Mouse (Mus musculus): ENCODE results near the gene Ppp2r5c. TPM values are rescaled to one million over a fixed set of nuclear protein-coding genes. Genes with fewer than 3 reads are reported as not detected.

Ppp2r5c gene
- polyA plus RNA-seq, 1 experiment from 2014 or later = 126 TPM

- Histone ChIP-seq H3K4me3 (replicated peaks; ENCODE audit: low read depth, low read length) (no peak overlapping the region), H3K9ac (ENCODE audit: low read depth, low read length) (no peak overlapping the region), H3K9me3 (replicated peaks; ENCODE audit: low read length) (no peaks in the 10 kb centered on the region), H3K36me3 (ENCODE audit: insufficient read depth, low read length) (no peaks in the 10 kb centered on the region), H3K4me2 (ENCODE audit: low read length) (no peak overlapping the region), H3K4me1 (replicated peaks; ENCODE audit: insufficient read depth, low read length) (no peaks in the 10 kb centered on the region), H3K27me3 (ENCODE audit: insufficient read depth, low read length) (no peaks in the 10 kb centered on the region), H3K27ac (no peak overlapping the region)
- DNase-seq (ENCODE audit: low spot score) = no peak
- whole genome bisulfite sequencing = 82% methylated on average over 3 of the region's 3 CpGs
- ATAC-seq (replicated peaks; ENCODE audit: low FRiP score, low read depth) = no peak
- TF ChIP-seq CTCF (IDR thresholded peaks at IDR 0.05; ENCODE audit: low read depth) = no peak
Observed at GRCm38 (mm10) chr12:110472247-110472646, 25.3 kb downstream of the Ppp2r5c start.

- Histone ChIP-seq H3K36me3 (ENCODE audit: insufficient read depth, low read length) (no peaks in the 10 kb centered on the region), H3K9ac (ENCODE audit: low read depth, low read length) (no peak overlapping the region), H3K27me3 (ENCODE audit: insufficient read depth, low read length) (no peaks in the 10 kb centered on the region), H3K4me1 (replicated peaks; ENCODE audit: insufficient read depth, low read length) (no peaks in the 10 kb centered on the region), H3K4me3 (replicated peaks; ENCODE audit: low read depth, low read length) (no peak overlapping the region), H3K4me2 (ENCODE audit: low read length) (no peak overlapping the region), H3K27ac (no peak overlapping the region), H3K9me3 (replicated peaks; ENCODE audit: low read length) (no peaks in the 10 kb centered on the region)
- TF ChIP-seq CTCF (IDR thresholded peaks at IDR 0.05; ENCODE audit: low read depth) = no peak
- 41% methylated on average over 8 of the region's 8 CpGs for WGBS
- DNase-seq (ENCODE audit: low spot score) = peak; percentile 58
- ATAC-seq (replicated peaks; ENCODE audit: low FRiP score, low read depth) = no peak
Observed at GRCm38 (mm10) chr12:110474497-110474896, 27.6 kb downstream of the Ppp2r5c start.

GRCm38 (mm10) chr12:110476561-110476960 lies 29.6 kb downstream of the Ppp2r5c start:
- Histone ChIP-seq H3K4me3 (replicated peaks; ENCODE audit: low read depth, low read length) (no peak overlapping the region), H3K9me3 (replicated peaks; ENCODE audit: low read length) (no peaks in the 10 kb centered on the region), H3K9ac (ENCODE audit: low read depth, low read length) (no peak overlapping the region), H3K4me1 (replicated peaks; ENCODE audit: insufficient read depth, low read length) (no peaks in the 10 kb centered on the region), H3K27me3 (ENCODE audit: insufficient read depth, low read length) (no peaks in the 10 kb centered on the region), H3K36me3 (ENCODE audit: insufficient read depth, low read length) (no peaks in the 10 kb centered on the region), H3K4me2 (ENCODE audit: low read length) (no peak overlapping the region), H3K27ac (no peak overlapping the region)
- 0 out of 2 replicates have a peak, but pooled peaks have one; percentile 43 for ATAC-seq (replicated peaks; ENCODE audit: low FRiP score, low read depth)
- no peak for TF ChIP-seq CTCF (IDR thresholded peaks at IDR 0.05; ENCODE audit: low read depth)
- WGBS = 49% methylated on average over 9 of the region's 9 CpGs
- peak; percentile 57 for DNase-seq (ENCODE audit: low spot score)

GRCm38 (mm10) chr12:110477906-110478305 lies 31.0 kb downstream of the Ppp2r5c start:
- no peaks in the 10 kb centered on the region for H3K36me3 ChIP-seq (ENCODE audit: insufficient read depth, low read length)
- no peaks in the 10 kb centered on the region for H3K9me3 ChIP-seq (replicated peaks; ENCODE audit: low read length)
- WGBS = 73% methylated on average over 8 of the region's 8 CpGs
- no peaks in the 10 kb centered on the region for H3K4me1 ChIP-seq (replicated peaks; ENCODE audit: insufficient read depth, low read length)
- no peak overlapping the region for H3K4me3 ChIP-seq (replicated peaks; ENCODE audit: low read depth, low read length)
- ATAC-seq (replicated peaks; ENCODE audit: low FRiP score, low read depth) (no peak), DNase-seq (ENCODE audit: low spot score) (no peak)
- no peak overlapping the region for H3K4me2 ChIP-seq (ENCODE audit: low read length)
- TF ChIP-seq CTCF (IDR thresholded peaks at IDR 0.05; ENCODE audit: low read depth) = no peak
- H3K27ac ChIP-seq = no peak overlapping the region
- H3K9ac ChIP-seq (ENCODE audit: low read depth, low read length) = no peak overlapping the region
- H3K27me3 ChIP-seq (ENCODE audit: insufficient read depth, low read length) = no peaks in the 10 kb centered on the region

GRCm38 (mm10) chr12:110478601-110479008 lies 31.7 kb downstream of the Ppp2r5c start:
- H3K9me3 ChIP-seq (replicated peaks; ENCODE audit: low read length) = no peaks in the 10 kb centered on the region
- no peaks in the 10 kb centered on the region for H3K36me3 ChIP-seq (ENCODE audit: insufficient read depth, low read length)
- 69% methylated on average over 9 of the region's 9 CpGs for WGBS
- H3K9ac ChIP-seq (ENCODE audit: low read depth, low read length) = 0 out of 2 replicates have a peak overlapping the region, but pooled peaks have one; percentile 27
- no peak for TF ChIP-seq CTCF (IDR thresholded peaks at IDR 0.05; ENCODE audit: low read depth)
- no peaks in the 10 kb centered on the region for H3K4me1 ChIP-seq (replicated peaks; ENCODE audit: insufficient read depth, low read length)
- H3K4me2 ChIP-seq (ENCODE audit: low read length) = no peak overlapping the region
- H3K27ac ChIP-seq = no peak overlapping the region
- no peak overlapping the region for H3K4me3 ChIP-seq (replicated peaks; ENCODE audit: low read depth, low read length)
- no peaks in the 10 kb centered on the region for H3K27me3 ChIP-seq (ENCODE audit: insufficient read depth, low read length)
- no peak for ATAC-seq (replicated peaks; ENCODE audit: low FRiP score, low read depth)
- no peak for DNase-seq (ENCODE audit: low spot score)

- H3K4me1 ChIP-seq (replicated peaks; ENCODE audit: insufficient read depth, low read length) = no peaks in the 10 kb centered on the region; the same call in 1 of the 2 replicates
- no peak overlapping the region for H3K4me2 ChIP-seq (ENCODE audit: low read length)
- 86% methylated on average over 12 of the region's 12 CpGs for WGBS
- H3K36me3 ChIP-seq (ENCODE audit: insufficient read depth, low read length) = no peaks in the 10 kb centered on the region
- no peaks in the 10 kb centered on the region for H3K9me3 ChIP-seq (replicated peaks; ENCODE audit: low read length)
- no peak overlapping the region for H3K4me3 ChIP-seq (replicated peaks; ENCODE audit: low read depth, low read length)
- DNase-seq (ENCODE audit: low spot score) (no peak), ATAC-seq (replicated peaks; ENCODE audit: low FRiP score, low read depth) (no peak)
- H3K27ac ChIP-seq = no peak overlapping the region
- H3K9ac ChIP-seq (ENCODE audit: low read depth, low read length) = no peak overlapping the region
- no peaks in the 10 kb centered on the region for H3K27me3 ChIP-seq (ENCODE audit: insufficient read depth, low read length)
- TF ChIP-seq CTCF (IDR thresholded peaks at IDR 0.05; ENCODE audit: low read depth) = no peak
Observed at GRCm38 (mm10) chr12:110479268-110479667, 32.3 kb downstream of the Ppp2r5c start.

GRCm38 (mm10) chr12:110480701-110481100 lies 33.8 kb downstream of the Ppp2r5c start:
- H3K27ac ChIP-seq = no peak overlapping the region
- no peak overlapping the region for H3K9ac ChIP-seq (ENCODE audit: low read depth, low read length)
- TF ChIP-seq CTCF (IDR thresholded peaks at IDR 0.05; ENCODE audit: low read depth) = no peak
- DNase-seq (ENCODE audit: low spot score) (no peak), ATAC-seq (replicated peaks; ENCODE audit: low FRiP score, low read depth) (no peak)
- peaks cover 4% of the 10 kb centered on the region; the same call in 1 of the 2 replicates for H3K4me1 ChIP-seq (replicated peaks; ENCODE audit: insufficient read depth, low read length)
- WGBS = 91% methylated on average over 4 of the region's 4 CpGs
- no peaks in the 10 kb centered on the region for H3K36me3 ChIP-seq (ENCODE audit: insufficient read depth, low read length)
- H3K4me3 ChIP-seq (replicated peaks; ENCODE audit: low read depth, low read length) = no peak overlapping the region
- H3K9me3 ChIP-seq (replicated peaks; ENCODE audit: low read length) = no peaks in the 10 kb centered on the region
- H3K27me3 ChIP-seq (ENCODE audit: insufficient read depth, low read length) = no peaks in the 10 kb centered on the region
- no peak overlapping the region for H3K4me2 ChIP-seq (ENCODE audit: low read length)
